Mouse (Mus musculus): ENCODE results near the gene Ccdc65. TPM values are rescaled to one million over a fixed set of nuclear protein-coding genes. Genes with fewer than 3 reads are reported as not detected.

The Ccdc65 gene
- total RNA-seq (2023) = not detected

DNA sequence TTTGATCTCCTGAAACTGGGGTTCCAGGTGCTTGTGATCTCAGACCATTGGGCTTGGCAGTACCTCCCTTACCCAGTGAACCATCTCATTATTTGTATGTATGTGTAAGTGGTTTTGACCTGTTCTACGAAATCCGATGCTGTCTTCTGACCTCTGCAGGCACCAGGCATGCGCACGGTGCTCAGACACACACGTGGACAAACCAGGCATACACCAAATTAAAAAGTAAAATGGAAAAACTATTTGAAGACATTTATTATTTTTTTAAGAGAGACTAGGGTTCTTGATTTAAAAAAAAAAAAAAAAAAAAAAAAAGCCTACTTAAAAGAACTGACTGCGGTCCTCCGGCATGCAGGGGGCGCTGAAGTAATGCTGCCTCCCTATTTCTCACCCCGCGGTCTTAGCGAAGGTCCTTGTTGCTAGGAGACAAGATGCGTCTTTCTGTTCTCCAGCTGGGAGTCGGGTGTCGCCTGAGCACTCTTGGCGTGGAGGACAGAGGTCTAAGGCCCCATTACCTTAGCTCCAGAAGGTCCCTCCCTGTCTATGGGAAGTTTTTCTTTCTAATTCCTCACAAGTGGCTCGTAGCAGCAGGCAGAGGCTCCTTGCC lies at the start of gene Ccdc65:
Gene Ccdc65, plus strand, starts transcription at position 442 of the 607 bp plus-strand sequence.

DNA sequence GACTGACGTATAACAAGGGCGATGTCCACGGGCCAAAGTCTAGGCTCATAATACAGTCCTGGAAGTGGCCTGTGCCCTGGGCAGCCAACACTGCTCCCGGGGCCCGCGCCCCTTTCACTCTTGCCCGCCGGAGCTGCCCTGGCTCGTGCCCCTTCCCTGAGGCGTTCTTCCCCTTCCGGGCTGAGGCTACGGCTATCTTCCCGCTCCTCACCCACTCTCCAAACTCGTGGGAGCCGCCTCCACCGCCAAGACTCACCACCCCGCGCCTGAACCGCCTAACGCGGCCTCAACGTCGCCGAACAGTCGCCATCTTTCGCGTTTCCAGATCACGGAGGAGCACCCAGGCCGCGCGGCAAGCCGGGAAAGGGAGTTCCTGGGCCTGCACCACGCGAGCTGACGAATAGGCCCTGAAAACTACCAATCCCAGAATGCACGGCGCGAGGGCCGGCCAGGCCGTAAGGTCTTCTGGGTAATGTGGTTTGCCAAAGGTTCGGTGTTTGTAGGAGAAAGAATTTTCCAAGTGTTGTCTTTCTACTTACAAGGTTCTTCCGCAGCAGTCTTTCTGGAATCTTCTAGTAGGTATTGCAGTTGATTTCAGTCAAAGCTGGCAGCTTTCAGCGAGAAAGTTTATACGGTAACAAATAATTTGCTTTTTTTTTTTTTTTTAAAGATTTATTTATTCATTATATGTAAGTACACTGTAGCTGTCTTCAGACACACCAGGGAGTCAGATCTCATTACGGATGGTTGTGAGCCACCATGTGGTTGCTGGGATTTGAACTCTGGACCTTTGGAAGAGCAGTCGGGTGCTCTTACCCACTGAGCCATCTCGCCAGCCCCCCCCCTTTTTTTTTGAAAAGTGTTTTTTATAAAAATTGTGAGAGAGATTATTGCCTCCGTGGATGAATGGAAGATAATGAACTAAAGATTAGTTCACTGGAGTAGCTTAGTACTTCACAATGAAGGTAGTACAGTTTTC lies 45.2 kb upstream of the Ccdc65 start, which contains the start of gene Ddx23:
Gene Ddx23, minus strand, starts transcription at position 328 of the 979 bp plus-strand sequence.

DNA sequence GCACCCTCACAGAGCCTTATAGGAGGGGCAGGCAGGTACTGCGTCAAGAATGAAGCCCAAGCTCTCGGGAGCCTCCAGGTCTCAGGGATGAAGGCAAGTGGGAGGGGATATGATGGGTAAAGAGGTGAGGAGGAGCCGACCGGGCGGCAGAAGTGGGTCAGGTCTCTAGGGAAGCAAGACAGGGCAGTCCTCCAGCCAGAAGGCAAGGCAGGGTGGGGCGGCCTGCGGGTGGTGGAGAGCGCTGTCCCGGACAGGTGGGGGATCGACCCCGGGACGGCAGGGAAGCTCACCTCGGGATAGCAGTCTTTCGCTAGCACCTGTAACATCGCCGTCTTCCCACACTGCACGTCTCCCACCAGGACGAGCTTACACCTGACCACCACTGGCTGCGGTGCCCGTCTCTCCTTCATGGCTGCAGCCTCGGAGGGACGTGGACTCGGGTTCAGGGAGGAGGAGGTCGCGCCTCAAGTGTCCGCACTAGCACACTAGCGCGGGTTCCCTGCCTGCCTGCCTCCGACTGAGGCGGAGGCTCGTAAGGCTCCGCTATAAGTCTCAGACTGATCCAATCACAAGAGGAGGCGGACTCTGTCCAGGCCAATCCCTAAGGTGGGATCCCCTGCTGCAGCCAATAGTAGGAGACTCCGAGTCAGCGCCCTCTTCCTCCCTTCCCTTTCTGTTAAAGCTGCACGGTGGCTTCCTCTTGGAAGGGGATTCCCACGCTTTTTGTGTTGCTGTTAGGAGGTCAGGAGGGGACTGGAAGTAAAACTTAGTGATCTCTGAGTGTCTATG lies 30.9 kb upstream of the Ccdc65 start, which contains the start of gene Rnd1:
Gene Rnd1, minus strand, starts transcription at position 522 of the 789 bp plus-strand sequence.

DNA sequence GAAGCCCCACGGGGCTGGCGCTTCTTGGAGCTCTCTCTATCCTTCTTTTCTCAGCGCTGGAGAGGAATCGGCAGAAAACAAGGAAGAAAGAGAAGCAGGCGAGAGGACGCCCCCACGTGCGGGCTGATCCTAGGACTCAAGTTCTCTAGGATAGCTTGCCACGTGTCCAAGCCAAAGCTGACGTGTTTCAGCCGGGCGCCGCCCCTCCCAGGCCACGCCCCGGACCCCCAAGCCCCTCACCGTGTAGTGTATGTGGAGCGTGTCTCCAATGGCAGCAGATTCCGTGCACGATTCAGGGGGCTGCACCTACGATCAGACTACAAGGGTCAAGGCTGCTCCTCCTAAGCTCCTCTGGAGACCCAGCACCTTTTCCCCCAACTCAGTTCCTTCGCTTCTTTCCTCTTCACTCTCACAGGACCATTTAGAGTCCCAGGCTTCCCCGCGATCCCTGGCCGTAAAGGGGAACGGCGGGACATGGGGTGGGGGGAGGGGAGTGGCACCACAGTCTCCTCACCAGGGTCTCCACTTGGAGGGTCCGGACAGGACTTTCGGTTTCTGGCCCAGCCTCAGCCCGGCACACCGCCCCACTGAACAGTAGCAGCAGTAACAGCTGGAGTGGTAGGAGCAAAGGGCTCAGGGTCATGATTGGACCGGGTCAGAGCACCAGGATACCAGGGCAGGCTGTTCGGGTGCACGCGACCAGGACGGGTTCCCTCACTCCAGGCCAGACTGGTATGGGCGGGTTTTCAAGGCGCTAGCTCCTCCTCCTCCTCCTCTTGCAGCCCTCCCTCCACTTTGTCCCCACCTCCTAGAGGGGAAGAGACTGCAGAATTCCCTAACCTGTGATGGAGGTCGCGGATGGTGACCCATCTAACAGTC lies 19.7 kb downstream of the Ccdc65 start, which contains the start of gene Fkbp11:
Gene Fkbp11, minus strand, starts transcription at position 756 of the 879 bp plus-strand sequence.

DNA sequence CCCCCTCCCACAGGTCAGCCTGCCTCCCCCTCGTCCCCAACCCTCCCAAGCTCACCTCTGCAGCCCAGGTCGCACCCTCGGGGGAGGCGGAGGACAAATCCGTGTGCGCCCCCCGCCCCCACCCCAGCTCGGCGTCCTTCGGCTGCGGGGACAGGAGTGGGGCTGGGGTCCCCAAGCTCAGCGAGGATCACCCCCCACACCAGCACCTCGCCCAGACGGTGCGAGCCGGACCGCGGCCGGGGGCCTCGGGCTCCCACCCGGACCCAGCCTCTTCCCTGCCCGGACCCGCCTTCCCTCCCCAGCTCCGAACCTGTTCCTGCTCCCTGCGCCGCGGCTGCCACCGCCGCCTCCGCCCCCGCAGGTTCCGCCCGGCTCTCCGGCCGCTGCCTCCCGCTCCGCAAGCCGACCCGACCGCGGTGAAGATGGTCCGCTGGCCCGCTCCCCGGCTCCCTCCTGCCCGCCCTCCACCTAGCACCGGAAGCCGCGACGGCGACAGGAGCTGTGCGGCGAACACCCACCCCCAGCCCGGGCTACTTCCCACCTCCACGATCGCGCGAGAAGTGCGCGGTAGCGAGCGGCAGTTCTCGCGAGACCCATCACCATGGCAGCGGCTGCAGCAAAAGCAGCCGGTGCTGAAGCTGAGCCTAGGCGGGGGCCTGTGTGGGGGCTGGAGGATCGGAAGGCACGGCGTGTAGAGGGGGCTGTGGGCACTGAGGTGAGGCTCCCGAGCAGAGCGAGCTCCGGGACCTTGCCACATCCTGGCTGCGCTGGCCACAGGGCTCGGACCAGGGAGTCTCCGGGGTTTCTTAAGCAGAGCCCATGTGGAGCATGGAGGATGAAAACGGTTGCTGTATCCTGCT lies 54.9 kb downstream of the Ccdc65 start, which contains the start of gene Arf3:
Gene Arf3, minus strand, starts transcription at position 545 of the 860 bp plus-strand sequence.

Other genes starting within 250 kb of the Ccdc65 start
- gene OR5BS1P, start 238.3 kb upstream of the Ccdc65 start, total RNA-seq (2023) = not detected
- not detected for gene Lalba, start 225.5 kb upstream of the Ccdc65 start, total RNA-seq (2023)
- gene Olfr279, start 215.8 kb upstream of the Ccdc65 start, total RNA-seq (2023) = not detected
- gene Kansl2, start 173.9 kb upstream of the Ccdc65 start, total RNA-seq (2023) = 10 to 100 TPM; 28.0 to 29.7 TPM
- gene Ccnt1, start 137.3 kb upstream of the Ccdc65 start, total RNA-seq (2023) = 10 to 100 TPM; 51.6 to 56.9 TPM
- gene 4930415O20Rik, start 137.2 kb upstream of the Ccdc65 start, total RNA-seq (2023) = not detected
- 1 to 10 TPM; 4.7 to 4.9 TPM for gene Adcy6, start 98.1 kb upstream of the Ccdc65 start, total RNA-seq (2023)
- gene Cacnb3, start 77.4 kb upstream of the Ccdc65 start, total RNA-seq (2023) = under 1 TPM; 0.31 to 0.94 TPM
- 10 to 100 TPM; 61.6 to 67.6 TPM for gene Ddx23, start 45.3 kb upstream of the Ccdc65 start, total RNA-seq (2023)
- gene Rnd1, start 30.7 kb upstream of the Ccdc65 start, total RNA-seq (2023) = 10 to 100 TPM; 13.5 to 16.8 TPM
- gene Fkbp11, start 20.0 kb downstream of the Ccdc65 start, total RNA-seq (2023) = 1 to 10 TPM; 2.5 to 3.0 TPM
- 10 to 100 TPM; 67.4 to 74.6 TPM for gene Arf3, start 55.0 kb downstream of the Ccdc65 start, total RNA-seq (2023)
- not detected for gene Wnt10b, start 69.9 kb downstream of the Ccdc65 start, total RNA-seq (2023)
- not detected for gene Wnt1, start 81.7 kb downstream of the Ccdc65 start, total RNA-seq (2023)
- gene Ddn, start 101.3 kb downstream of the Ccdc65 start, total RNA-seq (2023) = not detected
- 100 to 1,000 TPM; 108 to 110 TPM for gene Prkag1, start 123.3 kb downstream of the Ccdc65 start, total RNA-seq (2023)
- 100 to 1,000 TPM; 106 to 131 TPM for gene Kmt2d, start 163.0 kb downstream of the Ccdc65 start, total RNA-seq (2023)
- 1 to 10 TPM; 2.8 to 3.6 TPM for gene Rhebl1, start 186.3 kb downstream of the Ccdc65 start, total RNA-seq (2023)
- not detected for gene Dhh, start 190.3 kb downstream of the Ccdc65 start, total RNA-seq (2023)
- gene Lmbr1l, start 210.0 kb downstream of the Ccdc65 start, total RNA-seq (2023) = 10 to 100 TPM; 48.1 to 67.5 TPM
- 100 to 1,000 TPM; 348 to 367 TPM for gene Tuba1b, start 226.4 kb downstream of the Ccdc65 start, total RNA-seq (2023)
- not detected for gene Gm49450, start 245.3 kb downstream of the Ccdc65 start, total RNA-seq (2023)
- 100 to 1,000 TPM; 100 to 104 TPM for gene Tuba1a, start 245.5 kb downstream of the Ccdc65 start, total RNA-seq (2023)